Mouse (Mus musculus) cerebellum, adult 9-10 months (tissue): ENCODE measurements around the gene Gfi1b.

ENCODE experiments used
- DNase-seq: peaks from one replicate; pipeline ENCODE4 v3.0.0; 2022

Gene Gfi1b

DNA sequence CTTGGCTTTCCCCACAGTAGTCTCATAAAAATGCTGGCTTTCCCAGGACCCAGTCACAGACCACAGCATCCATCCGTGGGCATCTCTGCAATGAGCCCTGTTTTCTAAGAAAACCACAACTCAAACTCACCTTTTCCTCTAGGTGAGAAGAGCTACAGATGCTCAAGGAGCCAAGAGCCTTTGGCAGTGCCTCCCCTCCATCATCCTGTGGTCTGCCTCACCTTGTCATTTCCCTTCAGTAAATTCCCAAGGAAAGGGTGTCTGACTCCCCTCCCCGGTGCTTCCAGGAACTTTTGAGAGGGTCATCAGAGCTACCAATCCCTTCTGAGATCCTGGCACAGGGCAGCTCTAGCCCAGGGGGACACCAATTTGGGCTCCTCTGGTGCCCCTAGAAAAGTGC, 671 bp downstream of the Gfi1b start:
- DNase-seq: no peak

- DNase-seq: no peak
Observed at GRCm38 (mm10) chr2:28620522-28620921, 1.3 kb downstream of the Gfi1b start.

DNA sequence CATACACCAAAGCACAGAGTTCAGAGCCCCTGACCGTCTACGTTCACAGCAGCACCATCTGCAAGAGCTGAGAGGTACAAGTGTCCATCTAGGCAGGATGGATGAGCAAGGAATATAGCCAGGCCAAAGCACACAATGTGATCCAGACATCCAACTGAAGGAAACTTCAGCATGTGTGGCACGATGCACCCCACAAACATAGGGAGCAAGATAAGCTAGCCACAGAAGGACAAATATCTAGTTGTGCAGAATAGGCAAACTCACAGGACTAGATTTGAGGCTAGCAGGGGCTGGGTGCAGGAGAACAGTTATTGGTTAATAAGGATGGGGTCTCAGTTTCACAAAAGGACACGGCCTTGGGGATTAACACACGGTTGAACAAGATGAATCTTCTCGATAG, 2.4 kb downstream of the Gfi1b start:
- no peak for DNase-seq

GRCm38 (mm10) chr2:28618777-28619336, 2.9 kb downstream of the Gfi1b start:
- DNase-seq: no peak

DNA sequence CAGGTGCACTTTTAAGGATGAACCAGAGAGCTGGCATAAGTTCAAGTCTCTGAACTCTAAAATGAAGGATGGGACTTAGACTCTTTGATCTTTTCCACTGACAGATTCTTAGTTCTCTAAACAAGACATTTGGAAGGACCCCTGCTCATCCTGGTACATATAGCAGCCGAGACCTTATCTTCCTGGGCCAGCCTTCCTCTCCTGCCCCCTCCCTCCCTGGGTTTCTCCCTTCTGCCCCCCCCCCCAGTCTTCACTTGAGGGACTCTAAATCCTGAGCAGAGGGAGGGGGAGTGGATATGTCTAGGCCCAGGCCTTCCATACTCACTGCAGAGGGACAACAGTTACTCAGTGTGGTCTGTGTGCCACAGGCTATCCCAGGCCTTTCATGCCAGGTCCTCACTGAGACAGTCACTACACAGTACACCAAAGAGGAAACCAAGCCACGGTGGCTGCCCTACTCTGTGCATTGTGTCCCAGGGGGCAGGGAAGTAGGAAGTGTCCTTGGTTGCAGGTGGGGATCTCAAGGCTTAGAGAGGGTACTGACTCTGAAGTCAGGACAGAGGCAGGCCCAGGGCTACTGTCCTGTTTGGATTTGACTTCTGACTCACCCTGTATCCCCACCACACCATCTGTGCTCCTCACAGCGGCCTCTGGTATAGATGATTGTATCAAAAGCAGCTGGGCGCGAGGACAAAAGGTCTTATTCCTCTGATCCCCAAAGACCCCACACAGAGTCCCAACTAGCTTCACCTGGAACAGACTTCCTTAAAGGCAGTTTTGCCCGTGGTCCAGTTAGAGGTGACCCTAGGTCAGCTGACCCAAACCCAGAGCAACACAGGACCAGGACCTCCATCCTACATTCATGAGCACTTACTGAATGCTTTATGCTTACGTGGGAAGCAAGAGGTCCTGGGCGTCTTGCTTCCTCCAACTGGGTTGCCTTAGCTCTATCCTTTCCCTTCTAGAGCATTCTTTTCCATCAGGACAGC, 4.0 kb downstream of the Gfi1b start:
- no peak for DNase-seq

DNA sequence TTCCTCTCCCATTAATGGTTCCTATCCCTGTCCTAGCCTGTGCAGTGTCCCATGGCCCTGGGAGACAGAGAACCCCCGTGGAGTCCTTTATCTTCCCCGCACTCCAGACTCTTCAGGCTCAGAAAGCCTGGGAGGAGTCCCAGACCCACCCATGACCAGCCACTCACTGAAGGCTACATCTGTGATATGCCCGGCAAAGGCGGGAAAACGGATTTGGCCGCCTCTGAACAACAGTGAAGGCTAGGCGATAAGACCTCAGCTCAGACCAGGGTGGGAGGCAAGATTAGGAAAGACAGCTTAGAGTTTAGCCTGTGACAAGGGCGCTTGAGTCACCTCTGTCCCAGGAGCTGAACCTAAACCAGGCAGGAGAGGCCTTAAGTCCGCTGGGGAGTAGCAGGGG, 4.9 kb downstream of the Gfi1b start:
- no peak for DNase-seq

- no peak for DNase-seq
Observed at GRCm38 (mm10) chr2:28616358-28616757, 5.4 kb downstream of the Gfi1b start.

DNA sequence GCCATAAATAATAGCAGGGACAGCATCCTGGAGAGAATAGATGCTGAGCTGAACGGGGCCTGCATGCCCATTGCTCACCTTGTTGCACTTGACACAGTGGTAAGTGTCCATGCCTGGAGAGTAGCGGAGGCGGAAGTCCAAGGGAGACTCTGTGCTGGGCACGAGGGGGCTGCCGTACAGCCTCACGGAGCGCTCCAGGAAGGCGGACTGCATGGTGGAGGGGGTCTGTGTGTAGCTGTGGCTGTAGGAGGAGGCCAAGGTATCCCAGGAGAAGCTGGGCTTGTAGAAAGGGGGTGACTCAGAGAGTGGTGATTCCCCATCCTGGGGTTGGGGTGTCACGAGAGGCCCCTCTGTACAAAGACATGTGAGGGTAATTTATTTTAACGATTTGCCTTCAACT, 8.2 kb downstream of the Gfi1b start:
- DNase-seq: no peak

- no peak for DNase-seq
Observed at GRCm38 (mm10) chr2:28612436-28613063, 9.2 kb downstream of the Gfi1b start.

DNA sequence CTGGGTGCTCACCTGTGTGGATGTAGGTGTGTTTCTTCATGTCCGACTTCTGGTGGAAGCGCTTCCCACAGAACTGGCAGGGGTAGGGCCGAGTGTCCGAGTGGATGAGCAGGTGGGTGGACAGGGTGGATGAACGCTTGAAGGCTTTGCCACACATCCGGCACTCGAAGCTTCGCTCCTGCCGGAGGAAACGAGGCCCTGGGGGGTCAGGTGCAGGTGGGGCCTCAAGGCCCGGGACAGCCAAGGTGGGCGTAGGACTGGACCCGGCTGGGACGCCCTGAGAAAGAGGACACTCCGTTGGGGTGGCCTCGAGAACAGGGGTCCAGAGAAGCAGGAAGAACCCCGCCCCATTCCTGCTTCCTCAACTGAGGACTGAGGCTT, 10.4 kb downstream of the Gfi1b start:
- DNase-seq: no peak

GRCm38 (mm10) chr2:28610716-28611406, 10.9 kb downstream of the Gfi1b start:
- peak; percentile 16 for DNase-seq

DNA sequence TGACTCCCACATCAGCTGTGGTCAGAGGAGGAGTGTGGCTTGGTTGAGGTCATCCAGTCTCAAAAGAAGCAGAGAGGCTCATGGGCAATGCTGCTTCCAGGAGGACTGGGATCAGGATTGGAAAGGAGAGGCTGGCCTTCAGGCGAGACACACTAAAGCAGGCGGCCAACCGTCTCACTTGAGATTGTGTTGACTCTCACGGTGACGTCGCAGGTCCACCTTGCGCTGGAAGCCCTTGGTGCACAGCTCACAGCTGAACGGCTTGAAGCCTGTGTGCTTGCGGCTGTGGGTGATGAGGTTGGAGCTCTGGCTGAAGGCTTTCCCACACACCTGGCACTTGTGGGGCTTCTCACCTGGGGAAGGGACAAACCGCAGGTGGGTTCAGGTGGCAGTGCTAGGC, 11.9 kb downstream of the Gfi1b start:
- no peak for DNase-seq

DNA sequence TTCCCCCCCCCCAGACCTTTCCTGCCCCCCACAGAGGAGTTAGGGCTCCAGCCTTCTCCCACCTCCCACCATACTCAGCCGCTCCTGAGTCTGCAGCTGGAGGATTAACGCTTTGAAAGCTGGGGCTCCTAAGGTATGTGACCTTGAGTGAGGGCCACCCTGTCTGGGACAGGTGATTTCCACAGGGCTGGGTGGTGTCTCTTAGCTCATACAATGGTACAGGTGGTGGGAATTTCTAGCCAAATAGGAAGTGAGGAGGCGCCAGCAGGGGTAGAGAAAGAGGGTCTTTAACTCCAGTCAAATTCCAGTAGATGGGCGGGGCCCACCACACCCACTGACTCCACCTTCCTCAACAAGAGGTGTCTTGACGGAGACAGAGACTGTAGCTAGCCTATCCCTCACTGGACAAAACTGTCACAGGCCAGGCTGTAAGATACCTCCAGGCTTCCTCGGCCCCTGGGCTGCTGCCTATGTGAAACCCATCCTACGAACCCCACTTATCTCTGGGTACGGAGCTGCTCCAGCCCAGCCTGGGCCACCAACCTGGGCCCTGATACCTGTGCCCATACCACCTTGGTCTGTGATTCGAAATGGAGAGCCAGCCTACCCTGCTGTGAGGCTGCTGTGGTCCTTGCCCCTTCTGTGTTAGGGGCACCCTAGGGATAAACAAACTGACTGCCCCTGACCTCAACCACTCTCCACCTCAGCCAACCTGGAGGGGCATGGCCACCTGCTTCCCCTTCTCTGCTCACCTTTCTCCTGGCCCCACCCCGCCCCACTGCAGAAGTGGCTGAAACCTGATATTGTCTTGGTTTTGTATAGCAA, 14.2 kb downstream of the Gfi1b start:
- DNase-seq: no peak

DNA sequence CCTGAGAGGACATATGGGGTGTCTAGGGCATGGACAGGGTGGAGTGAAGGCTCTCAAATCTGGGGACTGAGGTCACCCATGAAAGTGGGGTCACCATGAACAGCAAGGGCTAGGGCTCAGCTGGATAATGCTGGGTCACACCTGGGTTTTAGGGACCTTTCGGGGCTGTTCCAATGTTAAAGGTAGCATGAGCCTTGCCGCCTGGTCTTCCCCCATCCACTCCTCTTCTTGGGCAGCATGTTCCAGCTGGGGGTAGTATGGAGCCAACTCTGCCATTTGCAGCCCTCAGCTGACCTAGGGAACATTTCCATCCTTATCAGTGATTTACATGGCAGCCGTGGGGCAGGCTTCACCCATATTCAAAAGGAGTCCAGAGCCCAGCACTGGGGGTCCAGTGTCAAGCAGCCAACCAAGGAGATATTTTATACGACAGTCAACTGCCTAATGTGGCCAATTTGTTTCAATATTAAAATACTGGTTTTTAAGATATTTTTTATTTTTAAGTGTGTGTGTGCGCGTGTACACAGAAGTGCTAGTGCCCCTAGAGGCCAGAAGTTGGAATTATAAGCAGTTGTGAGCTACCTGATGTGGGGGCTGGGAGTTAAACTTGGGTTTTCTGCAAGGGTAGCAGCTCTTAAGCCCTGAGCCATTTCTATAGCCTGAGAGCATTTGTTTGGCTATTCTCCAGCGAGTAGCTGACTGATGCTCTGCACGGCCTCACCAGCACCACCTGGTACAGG, 15.0 kb downstream of the Gfi1b start:
- no peak for DNase-seq

DNA sequence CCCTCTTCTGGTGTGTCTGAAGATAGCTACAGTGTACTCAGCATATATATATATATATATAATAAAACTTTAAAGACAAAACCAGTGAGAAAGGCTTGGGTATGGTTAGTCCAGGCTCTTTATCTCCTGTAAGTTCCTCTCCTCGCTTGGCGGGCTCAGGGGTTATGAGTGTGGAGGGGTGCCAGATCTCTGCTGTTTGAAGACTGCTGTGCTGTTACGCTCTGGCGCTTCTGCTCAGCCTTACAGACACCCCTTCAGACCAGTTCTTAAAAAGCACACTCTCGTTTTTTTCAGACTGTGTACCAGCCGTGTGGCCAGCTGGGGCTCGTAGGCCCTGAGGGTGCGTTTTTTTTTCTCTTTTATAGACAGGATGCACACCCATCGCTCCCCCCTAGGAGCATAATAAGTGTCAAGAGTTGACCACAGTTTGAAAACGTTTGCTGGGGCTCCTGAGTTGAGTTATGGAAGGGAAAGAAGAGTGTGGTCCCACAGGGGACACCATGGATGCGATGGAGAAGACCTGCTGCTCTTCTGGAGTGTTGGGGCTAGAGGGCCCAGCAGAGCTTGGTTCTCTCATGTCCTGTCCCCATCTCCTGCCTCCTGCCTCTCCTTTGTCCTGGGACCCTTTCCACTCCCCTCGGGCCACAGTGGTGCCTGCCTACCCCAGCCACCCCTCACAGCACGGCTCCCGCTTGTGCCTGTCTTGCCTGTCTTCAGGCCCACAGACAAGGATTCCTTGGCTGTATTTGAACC, 15.8 kb downstream of the Gfi1b start:
- DNase-seq: no peak

DNA sequence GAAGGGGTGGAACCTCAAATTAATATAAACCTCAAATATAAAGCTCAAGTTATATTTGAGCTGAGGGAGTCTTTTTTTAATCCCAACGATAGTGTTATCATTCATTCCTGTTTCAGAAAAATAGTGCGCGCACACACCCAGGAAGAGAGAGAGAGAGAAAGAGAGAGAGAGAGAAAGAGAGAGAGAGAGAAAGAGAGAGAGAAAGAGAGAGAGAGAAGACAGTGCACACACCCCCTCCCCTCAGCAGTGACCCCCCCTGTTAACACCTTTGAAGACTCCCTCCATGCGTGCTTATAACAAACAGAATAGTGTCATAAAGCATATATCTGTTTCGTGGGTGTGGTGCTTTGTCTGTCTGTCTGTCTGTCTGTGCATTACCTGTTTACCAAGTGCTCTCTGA, 18.2 kb downstream of the Gfi1b start:
- DNase-seq: no peak

GRCm38 (mm10) chr2:28601720-28602590, 19.8 kb downstream of the Gfi1b start:
- DNase-seq: no peak

DNA sequence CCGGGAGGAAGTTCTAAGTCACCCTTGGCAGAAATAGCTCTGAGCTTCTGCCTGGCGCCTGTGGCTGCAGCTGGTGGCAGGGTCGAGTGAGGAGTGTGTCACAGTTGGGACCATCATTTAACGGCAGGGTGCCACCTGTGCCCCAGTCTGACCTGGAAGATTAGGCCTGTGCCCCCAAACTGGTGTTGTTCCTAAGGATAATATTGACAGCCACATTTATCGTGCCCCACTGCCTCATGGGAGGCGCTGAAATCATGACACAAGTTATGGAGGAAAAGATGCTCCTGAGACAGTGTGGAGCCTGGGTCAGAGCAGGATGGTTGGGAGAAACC, 22.2 kb downstream of the Gfi1b start:
- no peak for DNase-seq

GRCm38 (mm10) chr2:28598692-28599568, 22.9 kb downstream of the Gfi1b start:
- no peak for DNase-seq
